Mouse (Mus musculus): ENCODE measurements around the gene Selenof. TPM values are rescaled to one million over a fixed set of nuclear protein-coding genes. Genes with fewer than 3 reads are reported as not detected.

Selenof gene
- polyA plus RNA-seq (2015; fragmentation: Nextera tagmentation; extraction: Ambion mirVana): 948 and 1,436 TPM in 2 replicates

GRCm38 (mm10) chr3:144570047-144570815 lies at the start of gene Selenof, which contains the start of gene Hs2st1:
TSS of gene Selenof (plus strand) at chr3:144570304.
TSS of gene Hs2st1 (minus strand) at chr3:144570181.

Other genes starting within 250 kb of the Selenof start
- 7.5 and 8.3 TPM in 2 replicates for gene Hs2st1, start 123 bp upstream of the Selenof start, polyA plus RNA-seq (2015; fragmentation: Nextera tagmentation; extraction: Ambion mirVana)
- gene Sh3glb1, start 150.0 kb downstream of the Selenof start, polyA plus RNA-seq (2015; fragmentation: Nextera tagmentation; extraction: Ambion mirVana): 89.9 and 102 TPM in 2 replicates
- 13.8 and 15.7 TPM in 2 replicates for gene Clca3a1, start 190.7 kb downstream of the Selenof start, polyA plus RNA-seq (2015; fragmentation: Nextera tagmentation; extraction: Ambion mirVana)
- 0.11 and 0.14 TPM in 2 replicates for gene Clca3a2, start 249.2 kb downstream of the Selenof start, polyA plus RNA-seq (2015; fragmentation: Nextera tagmentation; extraction: Ambion mirVana)